Mouse (Mus musculus): ENCODE results near the gene Rnf144a. TPM values are rescaled to one million over a fixed set of nuclear protein-coding genes. Genes with fewer than 3 reads are reported as not detected.

The Rnf144a gene
- total RNA-seq, 2 experiments from 2014 or later: 42.4 to 54.3 TPM

- intact Hi-C loops (cut with DNase I): no loop called here
- peak in 1 of 2 experiments; percentile 35 for DNase-seq
Observed at GRCm38 (mm10) chr12:26377691-26378090, 37.4 kb downstream of the Rnf144a start.

GRCm38 (mm10) chr12:26376541-26377323, 38.3 kb downstream of the Rnf144a start:
- intact Hi-C loops (cut with DNase I): no loop called here
- DNase-seq: no peak

GRCm38 (mm10) chr12:26373721-26374120, 41.3 kb downstream of the Rnf144a start:
- no peak for DNase-seq
- intact Hi-C loops (cut with DNase I): no loop called here

GRCm38 (mm10) chr12:26370004-26370403, 45.0 kb downstream of the Rnf144a start:
- no peak for DNase-seq
- intact Hi-C loops (cut with DNase I): no loop called here

DNA sequence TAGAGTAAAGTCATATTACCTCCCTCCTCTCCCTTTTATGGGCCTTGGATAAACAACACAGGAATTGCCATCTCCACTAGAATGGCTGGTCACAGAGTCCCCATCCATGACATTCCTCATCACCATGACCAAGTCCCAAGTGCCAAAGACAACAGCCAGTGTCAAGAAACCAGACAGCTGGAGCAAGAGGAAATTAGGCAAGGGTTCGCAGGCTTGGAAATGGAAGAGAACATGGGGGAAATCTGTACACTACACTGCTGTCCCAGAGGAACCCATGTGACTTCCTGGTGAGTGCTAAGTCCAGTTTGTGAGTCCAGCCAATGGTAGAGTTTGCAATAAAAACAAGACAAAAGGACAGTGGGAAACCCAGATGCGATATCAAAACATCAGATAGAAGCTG, 47.7 kb downstream of the Rnf144a start:
- intact Hi-C loops (cut with DNase I): no loop called here

DNA sequence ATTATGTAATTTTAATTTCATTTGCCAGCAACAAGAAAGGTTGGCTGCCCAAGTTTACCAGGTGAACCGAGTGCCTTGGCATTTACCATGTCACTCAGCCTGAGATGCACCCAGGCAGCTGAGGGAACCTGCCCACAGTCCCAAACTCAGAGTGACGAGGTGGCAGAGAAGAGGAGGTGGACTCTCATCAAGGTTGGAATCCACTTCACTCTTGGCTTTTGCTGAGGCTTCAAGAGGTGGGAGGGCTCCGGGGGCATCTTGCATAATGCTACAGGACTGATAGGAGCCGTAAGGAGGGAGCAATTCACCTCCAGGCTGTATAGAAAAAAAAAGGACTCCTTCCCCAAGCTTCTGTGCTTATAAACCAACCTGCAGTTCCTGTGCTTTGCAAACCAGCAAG, 48.7 kb downstream of the Rnf144a start:
- DNase-seq: no peak
- intact Hi-C loops (cut with DNase I): no loop called here

More for the DNA sequence above, 47.7 kb downstream of the Rnf144a start:
- peak; percentile 59 to 60 for DNase-seq

GRCm38 (mm10) chr12:26365531-26366315, 49.3 kb downstream of the Rnf144a start:
- peak in 1 of 2 experiments; percentile 23 for DNase-seq
- intact Hi-C loops (cut with DNase I): no loop called here

- DNase-seq: no peak
- intact Hi-C loops (cut with DNase I): no loop called here
Observed at GRCm38 (mm10) chr12:26364822-26365221, 50.2 kb downstream of the Rnf144a start.

DNA sequence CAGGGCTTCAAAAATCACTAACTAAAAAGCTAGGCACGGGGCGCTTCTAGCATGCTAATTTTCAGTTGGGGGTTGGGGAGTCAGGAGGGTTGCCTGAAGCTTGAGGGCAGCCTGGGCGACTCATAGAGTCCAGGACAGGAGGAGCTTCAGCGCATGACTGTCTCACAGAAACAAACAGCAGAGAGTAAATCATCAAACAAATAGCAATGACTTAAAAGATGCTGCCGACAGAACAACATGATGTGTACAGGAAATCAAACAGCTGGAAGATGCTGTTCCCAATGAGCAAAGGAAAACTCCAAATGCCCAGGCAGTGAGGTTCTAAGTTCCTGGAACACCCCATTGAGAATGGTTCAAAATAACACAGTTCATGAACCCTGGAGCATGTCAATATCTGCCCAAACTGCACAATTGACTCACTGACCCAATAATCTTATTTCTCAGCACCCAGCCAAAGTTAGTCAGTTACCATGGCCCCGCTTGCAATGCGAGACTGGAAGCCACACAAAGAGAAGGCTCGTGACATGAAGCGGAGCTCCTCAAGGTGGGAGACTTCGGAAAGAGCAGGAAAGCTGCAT, 54.0 kb downstream of the Rnf144a start:
- DNase-seq: no peak
- intact Hi-C loops (cut with DNase I): no loop called here

GRCm38 (mm10) chr12:26359817-26360216, 55.2 kb downstream of the Rnf144a start:
- intact Hi-C loops (cut with DNase I): no loop called here

DNA sequence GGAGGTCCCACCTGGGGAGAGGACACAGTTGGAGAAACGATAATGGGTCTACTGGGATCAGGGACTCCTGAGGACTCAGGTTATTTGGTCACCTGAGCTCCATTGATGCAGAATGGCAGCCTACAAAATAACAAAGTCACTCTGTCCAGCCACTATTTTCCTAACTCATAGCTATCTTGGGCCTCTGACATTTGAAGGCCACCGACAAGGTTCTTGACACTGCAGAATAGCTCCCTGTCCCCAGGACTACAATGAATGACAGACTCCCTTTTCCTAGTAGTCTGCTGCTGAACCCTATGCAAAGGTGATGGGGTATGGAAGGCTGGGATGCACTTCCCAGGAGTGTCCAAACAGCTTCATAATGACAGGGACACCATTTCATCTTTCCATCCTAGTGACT, 55.8 kb downstream of the Rnf144a start:
- intact Hi-C loops (cut with DNase I): no loop called here
- no peak for DNase-seq

More at GRCm38 (mm10) chr12:26359817-26360216, 55.2 kb downstream of the Rnf144a start:
- peak in 1 of 2 experiments; percentile 45 for DNase-seq

- intact Hi-C loops (cut with DNase I): loop anchor here (2.0 kb wide), 1 partner anchor 58 kb away; the partner anchor contains the start of gene Rnf144a
- no peak for DNase-seq
Observed at GRCm38 (mm10) chr12:26357246-26357645, 57.8 kb downstream of the Rnf144a start.

DNA sequence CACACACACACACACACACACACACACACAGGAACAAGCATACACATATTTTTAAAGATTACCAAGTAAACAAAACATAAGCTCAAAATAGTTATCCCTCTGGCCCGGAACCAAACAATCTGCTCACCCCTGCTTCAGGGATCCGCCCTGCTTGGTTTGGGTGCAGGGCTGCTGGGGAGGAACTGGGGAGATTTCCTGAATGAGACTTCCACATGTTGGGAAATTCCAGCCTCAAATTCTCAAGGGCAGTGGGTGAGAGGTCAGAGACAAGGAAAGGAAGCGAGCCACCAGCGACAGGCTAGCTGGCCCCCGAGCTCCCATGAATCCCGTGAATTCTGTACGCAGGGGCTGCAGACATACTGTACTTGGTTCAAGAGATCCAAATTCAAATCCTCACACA, 58.9 kb downstream of the Rnf144a start:
- peak; percentile 80 to 82 for DNase-seq
- intact Hi-C loops (cut with DNase I): loop anchor here (2.0 kb wide), 1 partner anchor 59 kb away; the partner anchor contains the start of gene Rnf144a

- intact Hi-C loops (cut with DNase I): no loop called here
- DNase-seq: no peak
Observed at GRCm38 (mm10) chr12:26351321-26351720, 63.7 kb downstream of the Rnf144a start.

GRCm38 (mm10) chr12:26344408-26344807, 70.6 kb downstream of the Rnf144a start:
- intact Hi-C loops (cut with DNase I): no loop called here
- no peak for DNase-seq

DNA sequence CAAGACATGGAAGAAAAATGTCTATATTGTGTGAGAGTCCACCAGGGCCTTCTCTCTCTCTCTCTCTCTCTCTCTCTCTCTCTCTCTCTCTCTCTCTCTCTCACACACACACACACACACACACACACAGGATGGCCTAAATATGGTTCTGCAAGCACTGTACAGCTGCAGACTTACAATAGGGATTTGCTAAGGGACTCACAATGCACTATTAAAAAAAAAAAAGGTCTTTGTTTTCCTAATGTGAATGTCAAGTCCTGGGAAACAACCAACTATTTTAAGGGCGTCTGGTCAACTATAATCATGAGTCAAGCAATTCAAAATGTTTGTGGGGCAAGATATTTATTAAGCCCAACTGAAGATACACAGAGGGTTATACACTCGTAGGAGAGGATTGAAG, 71.9 kb downstream of the Rnf144a start:
- DNase-seq: no peak
- intact Hi-C loops (cut with DNase I): no loop called here

- DNase-seq: peak; percentile 33 to 40
- intact Hi-C loops (cut with DNase I): no loop called here
Observed at GRCm38 (mm10) chr12:26342663-26343062, 72.4 kb downstream of the Rnf144a start.

DNA sequence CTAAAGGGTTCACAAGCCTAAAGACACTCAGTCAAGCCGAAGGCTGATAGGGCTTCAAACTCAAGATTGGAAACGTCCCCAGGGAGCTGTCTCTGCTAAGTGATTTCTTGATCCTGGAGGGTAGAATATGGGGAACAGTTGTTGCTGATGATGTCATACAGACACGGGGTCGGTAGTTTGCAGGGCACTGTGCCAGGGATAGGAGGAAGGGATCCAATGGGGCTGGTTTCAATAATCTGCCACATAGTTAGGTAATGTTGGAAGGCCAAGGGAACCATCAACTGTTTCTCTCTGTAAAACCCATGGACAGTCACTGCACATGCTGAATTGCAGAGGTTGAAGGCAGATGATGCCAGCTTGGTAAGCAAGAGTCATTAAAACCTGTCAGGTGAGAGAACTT, 73.0 kb downstream of the Rnf144a start:
- DNase-seq: no peak
- intact Hi-C loops (cut with DNase I): no loop called here

GRCm38 (mm10) chr12:26340621-26341020, 74.4 kb downstream of the Rnf144a start:
- no peak for DNase-seq
- intact Hi-C loops (cut with DNase I): no loop called here

GRCm38 (mm10) chr12:26339886-26340285, 75.2 kb downstream of the Rnf144a start:
- intact Hi-C loops (cut with DNase I): no loop called here
- no peak for DNase-seq

DNA sequence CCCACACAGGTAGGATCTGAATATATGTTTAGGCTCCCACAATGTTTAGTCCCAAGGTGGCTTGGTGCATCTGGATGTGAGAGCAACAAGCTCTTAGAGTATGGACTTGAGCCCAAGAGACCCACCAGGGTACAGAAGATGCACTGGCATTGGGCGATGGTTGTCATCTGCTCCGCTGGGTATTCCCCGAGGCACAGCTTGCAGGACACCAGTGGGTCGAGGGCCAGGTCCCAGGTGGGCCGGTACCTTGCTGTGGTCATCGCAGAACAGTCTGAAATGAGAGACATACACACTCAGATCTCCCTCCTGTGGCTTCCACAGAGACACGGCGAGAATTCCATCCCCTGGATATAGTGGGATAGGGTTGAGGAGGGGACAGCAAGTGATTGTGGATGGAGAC, 75.9 kb downstream of the Rnf144a start:
- intact Hi-C loops (cut with DNase I): no loop called here

More for the DNA sequence above, 75.9 kb downstream of the Rnf144a start:
- no peak for DNase-seq

Measured in heart, postnatal 10 days (tissue).